Comparison of ENCODE assay signal across 14 mouse cellular contexts in genomic region chr13:38448516-38449015, GRCm38 (mm10).
DNase-seq lines count a peak whose midpoint lies in the region.
"Had no signal": no experiment of that assay in that cellular context is flagged by ENCODE, and none has a peak within 500 bp of the region (broad histone marks: within the 10 kb centered on the region; RNA-seq: fewer than 3 reads in every experiment).

No protein-coding gene starts in this region.

- peak; percentile 66 for DNase-seq in adrenal gland, adult 2 months
- DNase-seq in adrenal gland, postnatal 25 days, result no peak
- DNase-seq in adrenal gland, adult 8-10 months, result peak; percentile 38
- peak; percentile 17 for DNase-seq in adrenal gland, postnatal 10 days
- peak; percentile 23 to 35 for DNase-seq in adrenal gland, postnatal 36 days
- no peak for DNase-seq in layer of hippocampus, postnatal 25 days (ENCODE audit: extremely low spot score in 1 of 2, low spot score in 1 of 2)
- no peak for DNase-seq in testis, postnatal 14 days (ENCODE audit: low spot score)
- DNase-seq: cerebellum, adult 11 months; cerebellum, adult 18-20 months; cerebellum, adult 8-10 months; cerebellum, adult 9-11 months; cerebellum, postnatal 14 days; cerebellum, postnatal 36 days; embryo, embryonic 11 days had no signal

Comparison
In these comparisons a context has a peak if more than half of its experiments do, and no peak if none do; other contexts are left out.
1. DNase-seq: peak in adrenal gland, adult 2 months (single experiment), adrenal gland, adult 8-10 months (single experiment), adrenal gland, postnatal 10 days (single experiment) and adrenal gland, postnatal 36 days (2 of 2); none in adrenal gland, postnatal 25 days (single experiment), layer of hippocampus, postnatal 25 days (0 of 2) and testis, postnatal 14 days (single experiment).